ENCODE assay signal across 8 mouse cellular contexts in genomic region chr5:63649533-63650464, GRCm38 (mm10). TPM values are rescaled to one million over a fixed set of nuclear protein-coding genes. Genes with fewer than 3 reads are reported as not detected.
DNase-seq lines count a peak whose midpoint lies in the region; ATAC-seq and TF ChIP-seq lines count a peak whose summit lies in the region.

No protein-coding gene starts in this region.

- peak overlapping the region; percentile 84 for H3K4me3 ChIP-seq in layer of hippocampus, adult 2 months
- peak overlapping the region; percentile 51 for H3K4me3 ChIP-seq in embryonic facial prominence, embryonic 13.5 days
- H3K4me3 ChIP-seq in liver, embryonic 14.5 days (ENCODE audit: insufficient read depth in 1 of 2, low read depth in 2 of 2, low read length in 2 of 2): peak overlapping the region in 1 of 2 experiments; percentile 14; a peak in 1 of 4 replicates
- H3K4me3 ChIP-seq in heart, adult 2 months: no peak overlapping the region

- H3K27me3 ChIP-seq in embryonic facial prominence, embryonic 13.5 days: peaks cover 62% of the 10 kb centered on the region
- H3K27me3 ChIP-seq in liver, embryonic 14.5 days (ENCODE audit: control insufficient read depth, insufficient read depth, low read length): peaks cover 37% of the 10 kb centered on the region
- H3K27me3 ChIP-seq in heart, adult 2 months (ENCODE audit: control insufficient read depth, insufficient read depth, low read length): peaks cover 15% of the 10 kb centered on the region

- TF ChIP-seq POLR2A in heart, adult 2 months (IDR thresholded peaks at IDR 0.05; ENCODE audit: insufficient read depth, low read depth, low read length): no peak

- H3K4me1 ChIP-seq in embryonic facial prominence, embryonic 13.5 days: peaks cover 16% of the 10 kb centered on the region; the same call in 1 of the 2 replicates
- no peaks in the 10 kb centered on the region for H3K4me1 ChIP-seq in liver, embryonic 14.5 days (replicated peaks; ENCODE audit: control insufficient read depth in 2 of 2, insufficient read depth in 2 of 2, low read length in 1 of 2)
- no peaks in the 10 kb centered on the region for H3K4me1 ChIP-seq in heart, adult 2 months (ENCODE audit: control insufficient read depth, insufficient read depth, low read length)

- peak overlapping the region; percentile 63 for H3K9ac ChIP-seq in embryonic facial prominence, embryonic 13.5 days
- H3K9ac ChIP-seq in liver, embryonic 14.5 days (replicated peaks): no peak overlapping the region
- no peak overlapping the region for H3K9ac ChIP-seq in heart, adult 2 months (ENCODE audit: low read depth, low read length)

- peak in 1 of 2 experiments; percentile 32 for DNase-seq in layer of hippocampus, adult 2 months (ENCODE audit: low spot score in 2 of 2)
- DNase-seq in layer of hippocampus, adult 9-10 months (ENCODE audit: low spot score): no peak
- peak; percentile 14 for DNase-seq in kidney, adult 18-20 months
- no peak for DNase-seq in liver, embryonic 14.5 days (ENCODE audit: low read depth in 3 of 3, low spot score in 3 of 3)
- DNase-seq in right cerebral cortex, postnatal 4 days: peak; percentile 35
- DNase-seq in urinary bladder, adult 2 months (ENCODE audit: low spot score): no peak
- no peak for DNase-seq in heart, adult 2 months

- WGBS in embryonic facial prominence, embryonic 13.5 days: under 1% methylated on average over 83 of the region's 83 CpGs
- 2% methylated on average over 82 of the region's 83 CpGs for WGBS in liver, embryonic 14.5 days (ENCODE audit: insufficient replicate concordance)
- WGBS in heart, adult 2 months: 1% methylated on average over 83 of the region's 83 CpGs

- peak overlapping the region; percentile 97 for H3K4me2 ChIP-seq in embryonic facial prominence, embryonic 13.5 days
- H3K4me2 ChIP-seq in liver, embryonic 14.5 days (ENCODE audit: low read depth): peak overlapping the region; percentile 32; the same call in 1 of the 2 replicates

- TF ChIP-seq EP300 in liver, embryonic 14.5 days (IDR thresholded peaks at IDR 0.05; ENCODE audit: low read depth): no peak
- no peak for TF ChIP-seq EP300 in heart, adult 2 months (IDR thresholded peaks at IDR 0.05; ENCODE audit: insufficient read depth, low read depth, low read length)

- H3K9me3 ChIP-seq in embryonic facial prominence, embryonic 13.5 days: no peaks in the 10 kb centered on the region
- no peaks in the 10 kb centered on the region for H3K9me3 ChIP-seq in liver, embryonic 14.5 days (ENCODE audit: control insufficient read depth, low read length)

- no peak for TF ChIP-seq CTCF in layer of hippocampus, adult 2 months (conservative IDR thresholded peaks at IDR 0.05)
- TF ChIP-seq CTCF in liver, embryonic 14.5 days (IDR thresholded peaks at IDR 0.05; ENCODE audit: low read depth): no peak
- TF ChIP-seq CTCF in heart, adult 2 months (IDR thresholded peaks at IDR 0.05): no peak

- H3K36me3 ChIP-seq in embryonic facial prominence, embryonic 13.5 days: no peaks in the 10 kb centered on the region
- no peaks in the 10 kb centered on the region for H3K36me3 ChIP-seq in liver, embryonic 14.5 days (replicated peaks; ENCODE audit: control insufficient read depth, insufficient read depth, low read depth)
- no peaks in the 10 kb centered on the region for H3K36me3 ChIP-seq in heart, adult 2 months (ENCODE audit: control insufficient read depth, insufficient read depth, low read length)

- H3K79me2 ChIP-seq in heart, adult 2 months (replicated peaks; ENCODE audit: control insufficient read depth, insufficient read depth, low read length): no peaks in the 10 kb centered on the region

- ATAC-seq in embryonic facial prominence, embryonic 13.5 days (ENCODE audit: insufficient number of reproducible peaks, insufficient read depth, low FRiP score, low TSS enrichment, low read depth): no peak
- no peak for ATAC-seq in liver, embryonic 14.5 days (ENCODE audit: insufficient read depth)

- intact Hi-C loops in heart, adult 2 months (cut with DNase I): no loop called here

- peak overlapping the region; percentile 93 for H3K27ac ChIP-seq in layer of hippocampus, adult 2 months
- no peak overlapping the region for H3K27ac ChIP-seq in embryonic facial prominence, embryonic 13.5 days
- H3K27ac ChIP-seq in liver, embryonic 14.5 days: no peak overlapping the region
- no peak overlapping the region for H3K27ac ChIP-seq in heart, adult 2 months

RNA-seq across cellular contexts. Expression of gene Nwd2, which starts 0.9 kb away (rescaled TPM):
- total RNA-seq in layer of hippocampus, adult 2 months (2021): 10 to 100 TPM; 20.9 to 22.3 TPM
- 0.31 and 0.48 TPM in 2 replicates for polyA plus RNA-seq in embryonic facial prominence, embryonic 13.5 days (2015; fragmentation: Nextera tagmentation; extraction: Ambion mirVana)
- polyA plus RNA-seq in liver, embryonic 14.5 days (2012; rRNA removed): 0.03 TPM in 1 of 2 replicates, not detected in the other
- polyA plus RNA-seq in liver, embryonic 14.5 days (2014; fragmentation: Nextera tagmentation; extraction: Ambion mirVana): not detected in 2 replicates
- polyA plus RNA-seq in urinary bladder, adult 2 months (2012; rRNA removed): 0.01 and 0.03 TPM in 2 replicates
- not detected for total RNA-seq in heart, adult 2 months (2021)
- polyA plus RNA-seq in heart, adult 2 months (2012; rRNA removed): not detected in 2 replicates

Comparison
In these comparisons a context has a peak if more than half of its experiments do, and no peak if none do; other contexts are left out.
1. DNase-seq: peak in kidney, adult 18-20 months (single experiment) and right cerebral cortex, postnatal 4 days (single experiment); none in layer of hippocampus, adult 9-10 months (single experiment), liver, embryonic 14.5 days (0 of 3), urinary bladder, adult 2 months (single experiment) and heart, adult 2 months (0 of 2).